Mouse (Mus musculus): ENCODE results near the gene Pofut2.

Pofut2 gene

GRCm38 (mm10) chr10:77314711-77315266 lies 55.8 kb downstream of the Pofut2 start:
- no peak for DNase-seq (ENCODE audit: low read depth, low spot score)

DNA sequence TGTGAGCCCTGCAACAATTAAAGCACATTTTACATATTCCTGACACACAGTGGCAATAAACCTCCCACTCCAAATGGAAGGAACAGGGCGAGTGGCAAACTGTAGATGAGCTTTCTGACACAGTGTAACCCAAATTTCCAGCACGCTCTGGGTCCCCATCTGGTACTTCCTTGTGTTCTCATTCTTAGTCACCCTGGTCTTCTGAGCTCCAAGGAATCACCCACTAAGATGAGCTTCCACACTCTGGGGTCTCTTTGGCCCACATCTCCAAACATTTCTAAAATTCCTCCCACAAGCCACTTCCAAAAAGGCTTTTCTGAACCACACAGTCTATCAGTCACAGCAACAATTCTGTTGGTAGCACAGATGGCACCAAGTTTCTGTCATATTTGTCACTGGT lies 56.7 kb downstream of the Pofut2 start:
- no peak for DNase-seq (ENCODE audit: low read depth, low spot score)

Data from 3T3-L1 (cell line).